Mouse (Mus musculus) cerebral cortex, adult 2 months (tissue): ENCODE results near the gene Hist1h2bf.

ENCODE experiments used
- WGBS: fragments of 180-500 bp; shearing (Covaris S2); methylation state at CpG from one replicate; pipeline ENCODE4 v1.1.7; 2018; 5-methylcytosine and 5-hydroxymethylcytosine counted together

Gene Hist1h2bf

GRCm38 (mm10) chr13:23573898-23574524, at the start of gene Hist1h2bf, which contains the start of gene Hist1h2ad:
Hist1h2bf (minus strand) TSS chr13:23574196.
Hist1h2ad (plus strand) TSS chr13:23574381.
- under 1% methylated on average over 37 of the region's 42 CpGs for WGBS

- 19% methylated on average over 7 of the region's 7 CpGs for WGBS
Observed at GRCm38 (mm10) chr13:23622861-23623450, 49.0 kb upstream of the Hist1h2bf start.

DNA sequence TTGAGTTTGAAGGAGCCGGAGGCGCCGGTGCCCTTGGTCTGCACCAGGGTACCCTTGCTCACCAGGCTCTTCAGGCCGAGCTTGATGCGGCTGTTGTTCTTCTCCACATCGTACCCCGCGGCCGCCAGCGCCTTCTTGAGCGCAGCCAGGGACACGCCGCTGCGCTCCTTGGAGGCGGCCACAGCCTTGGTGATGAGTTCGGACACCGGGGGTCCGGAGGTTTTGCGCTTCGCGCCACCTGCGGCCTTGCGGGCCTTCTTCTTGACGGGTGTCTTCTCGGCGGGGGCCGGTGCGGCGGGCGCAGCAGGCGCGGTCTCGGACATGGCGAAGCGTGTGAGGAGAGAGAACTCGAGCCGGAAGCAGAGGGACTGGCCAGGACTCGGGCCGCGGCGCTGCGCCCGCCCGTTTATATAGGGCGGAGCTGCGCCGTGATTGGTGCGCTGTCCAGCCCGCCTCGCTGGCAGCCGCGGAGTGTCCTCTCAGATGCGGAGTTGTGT, 48.2 kb upstream of the Hist1h2bf start, which contains the start of gene Hist1h1e:
Gene Hist1h1e, minus strand, starts transcription at position 384 of the 497 bp plus-strand sequence.
- under 1% methylated on average over 53 of the region's 53 CpGs for WGBS

GRCm38 (mm10) chr13:23621532-23622174, 47.7 kb upstream of the Hist1h2bf start:
- WGBS: 0% methylated on average over 18 of the region's 18 CpGs

GRCm38 (mm10) chr13:23620733-23621531, 46.9 kb upstream of the Hist1h2bf start, which contains the start of gene Hist1h2be:
Hist1h2be (minus strand) TSS chr13:23621124.
- WGBS: under 1% methylated on average over 27 of the region's 27 CpGs

DNA sequence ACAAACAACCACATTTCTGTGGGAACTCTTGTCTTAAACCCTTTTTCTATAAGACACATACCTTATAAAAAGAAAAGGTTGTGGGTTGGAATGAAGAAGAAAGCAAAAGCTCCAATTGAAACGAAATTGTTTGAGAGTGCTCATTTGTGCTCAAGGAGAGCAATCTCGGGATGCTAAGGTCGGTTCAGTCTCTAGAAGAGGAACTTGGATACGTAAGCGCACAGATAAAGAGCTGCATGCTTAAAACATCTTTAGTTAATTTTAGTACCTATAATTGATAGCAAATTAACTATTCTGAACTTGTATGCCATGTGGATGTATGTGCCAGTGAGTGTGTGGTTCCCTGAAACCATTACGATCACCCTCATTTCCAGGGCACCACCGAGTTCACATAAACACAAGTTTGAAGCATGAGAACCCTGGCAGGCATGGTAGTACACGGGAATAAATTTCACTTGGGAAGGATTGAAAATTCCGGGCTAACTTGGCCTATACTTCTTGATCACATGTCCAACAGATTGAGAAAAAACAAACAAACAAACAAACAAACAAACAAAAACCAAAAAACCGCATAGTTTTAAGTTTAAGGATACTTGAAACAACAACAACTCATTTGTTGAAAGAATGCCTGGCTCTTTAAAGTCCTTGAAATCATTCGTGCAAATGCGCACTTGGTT, 46.2 kb upstream of the Hist1h2bf start:
- WGBS: 27% methylated on average over 12 of the region's 12 CpGs

DNA sequence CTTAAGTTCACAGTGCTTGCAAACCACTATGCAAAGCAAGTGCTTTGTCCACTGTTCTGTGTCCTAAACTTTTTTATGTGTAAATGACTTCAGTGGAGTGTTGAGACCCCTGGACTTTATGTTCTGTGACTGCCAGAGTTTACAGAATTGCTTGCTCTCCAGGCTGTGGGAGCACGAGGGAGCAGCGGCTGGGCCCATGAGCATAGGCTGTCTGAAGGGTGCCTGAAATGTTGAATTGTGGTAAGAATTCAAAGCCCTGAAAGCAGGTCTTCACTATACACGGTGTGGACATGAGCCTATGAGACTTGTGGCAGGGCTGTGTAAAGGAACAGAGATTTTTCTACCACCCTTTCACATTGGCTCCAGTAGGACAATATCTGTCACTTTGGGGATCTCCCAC, 37.6 kb upstream of the Hist1h2bf start:
- WGBS: 89% methylated on average over 3 of the region's 3 CpGs

- 75% methylated on average over 2 of the region's 2 CpGs for WGBS
Observed at GRCm38 (mm10) chr13:23610393-23610792, 36.4 kb upstream of the Hist1h2bf start.

DNA sequence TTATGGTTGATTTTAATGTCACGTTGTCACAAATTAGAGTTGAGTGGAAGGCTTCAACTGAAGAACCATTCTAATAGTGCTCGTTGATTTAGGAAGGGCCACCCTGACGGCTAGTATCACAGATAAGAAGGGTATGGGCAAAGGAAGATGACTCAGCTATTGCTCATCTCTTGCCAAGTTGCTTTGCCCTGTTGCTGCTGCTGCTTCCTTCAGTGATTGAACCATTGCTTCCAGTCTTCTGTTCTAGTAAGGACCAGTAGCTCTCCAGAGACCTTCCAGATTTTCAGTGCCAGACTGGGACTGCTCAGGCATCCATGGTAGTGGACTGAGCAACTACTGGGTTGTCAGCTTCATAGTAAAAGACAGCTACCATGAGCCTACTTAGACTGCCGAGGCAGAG, 35.2 kb upstream of the Hist1h2bf start:
- 87% methylated on average over 4 of the region's 4 CpGs for WGBS

- 95% methylated on average over 3 of the region's 3 CpGs for WGBS
Observed at GRCm38 (mm10) chr13:23605052-23605451, 31.1 kb upstream of the Hist1h2bf start.

- WGBS: 100% methylated on average over 3 of the region's 3 CpGs
Observed at GRCm38 (mm10) chr13:23604452-23604851, 30.5 kb upstream of the Hist1h2bf start.

GRCm38 (mm10) chr13:23603182-23603699, 29.2 kb upstream of the Hist1h2bf start:
- WGBS: 65% methylated on average over 7 of the region's 7 CpGs

DNA sequence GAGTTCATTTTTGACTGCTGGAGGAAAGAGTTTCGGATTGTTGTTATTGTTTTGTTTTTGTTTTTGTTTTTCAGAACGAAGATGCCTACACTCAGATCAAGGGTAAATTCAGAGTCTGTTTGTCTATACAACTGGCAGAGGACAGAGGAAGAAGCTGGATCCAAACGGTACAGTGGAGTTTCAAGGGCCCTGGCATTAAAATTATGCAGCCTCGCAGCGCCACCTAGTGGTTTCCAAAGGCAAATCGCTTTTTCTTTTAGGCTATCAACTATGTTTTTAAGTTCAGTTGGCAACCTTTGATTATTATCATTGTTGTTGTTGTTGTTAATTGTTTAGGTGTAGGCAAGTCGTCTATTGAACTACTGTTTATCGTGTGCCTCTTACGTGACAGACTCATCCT, 24.0 kb upstream of the Hist1h2bf start:
- WGBS: 9% methylated on average over 9 of the region's 9 CpGs

DNA sequence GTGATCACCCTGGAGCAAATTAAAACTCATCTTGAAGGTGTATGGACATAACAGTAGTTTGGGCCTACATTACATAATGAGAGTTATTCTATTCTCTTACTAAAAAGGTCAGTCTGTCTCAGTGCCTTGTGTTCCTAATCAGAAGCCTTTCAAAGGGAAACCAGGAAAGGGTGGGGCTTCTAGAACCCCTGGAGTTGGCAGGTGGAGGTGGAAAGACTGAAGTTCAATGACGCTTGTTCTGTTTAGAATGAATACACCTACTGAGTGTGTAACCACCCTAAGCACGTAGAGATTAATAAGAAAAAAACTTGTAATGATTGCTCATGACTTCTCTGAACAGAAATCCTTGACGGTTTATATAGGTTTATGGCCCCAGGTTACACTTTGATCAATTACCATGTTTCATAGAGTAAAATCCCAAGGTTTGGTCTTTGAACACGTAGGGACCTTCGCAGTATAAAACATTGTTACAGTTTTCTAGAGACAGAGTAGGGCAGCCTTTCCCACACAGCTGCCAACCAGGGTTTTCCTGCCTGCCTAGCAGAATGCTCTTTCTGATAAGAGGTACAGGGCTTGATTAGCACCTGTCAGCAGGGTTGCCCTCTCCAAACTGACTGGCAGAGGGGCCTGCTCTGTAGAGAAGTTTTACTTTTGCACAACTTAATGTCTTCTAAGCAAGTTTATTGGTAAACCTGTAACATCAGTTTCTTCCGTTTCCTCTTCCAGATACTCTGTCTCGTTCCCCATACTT, 21.8 kb upstream of the Hist1h2bf start:
- 90% methylated on average over 7 of the region's 7 CpGs for whole genome bisulfite sequencing

DNA sequence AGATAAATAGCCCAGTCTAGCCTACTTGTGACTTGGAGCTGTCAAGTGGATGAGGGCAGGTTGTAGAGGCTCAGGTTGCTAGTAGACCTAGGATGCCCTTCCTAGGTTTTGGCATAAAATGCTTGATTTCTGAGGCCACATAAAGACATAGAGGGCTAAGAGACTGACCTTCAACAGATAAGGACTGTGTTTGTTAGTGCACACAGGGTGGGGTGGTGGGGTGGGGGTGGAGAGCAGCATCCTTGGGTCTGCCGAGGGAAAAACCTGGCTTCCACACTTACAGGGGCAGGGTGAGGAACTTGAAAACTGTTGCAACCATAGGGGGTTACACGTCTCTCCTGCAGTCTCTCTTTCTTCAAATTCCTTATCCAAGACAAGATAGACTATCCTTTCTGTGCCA, 21.2 kb upstream of the Hist1h2bf start:
- 86% methylated on average over 2 of the region's 2 CpGs for WGBS

GRCm38 (mm10) chr13:23593051-23593770, 19.2 kb upstream of the Hist1h2bf start:
- WGBS: 75% methylated on average over 5 of the region's 5 CpGs

DNA sequence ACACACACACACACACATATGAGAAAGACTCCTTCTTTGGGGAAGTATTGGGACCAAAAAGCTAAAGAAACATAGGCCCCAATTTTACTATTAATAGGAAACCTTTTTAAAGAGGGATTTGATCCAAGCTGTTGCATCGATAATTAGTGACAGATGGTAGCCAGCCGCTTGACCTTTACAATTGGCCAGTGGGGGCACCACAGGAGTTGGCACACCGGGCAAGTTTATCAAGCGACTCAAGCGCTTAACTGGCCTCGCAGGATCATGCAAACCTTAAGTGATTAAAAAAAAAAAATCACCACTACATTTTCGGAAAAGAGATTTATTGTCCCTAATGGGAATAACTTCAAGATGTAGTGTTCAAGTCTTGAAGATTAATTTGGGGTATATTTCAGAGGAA, 18.6 kb upstream of the Hist1h2bf start:
- WGBS: 82% methylated on average over 7 of the region's 7 CpGs

GRCm38 (mm10) chr13:23591886-23592285, 17.9 kb upstream of the Hist1h2bf start:
- WGBS: 97% methylated on average over 7 of the region's 7 CpGs

- 93% methylated on average over 7 of the region's 7 CpGs for WGBS
Observed at GRCm38 (mm10) chr13:23591206-23591605, 17.2 kb upstream of the Hist1h2bf start.

DNA sequence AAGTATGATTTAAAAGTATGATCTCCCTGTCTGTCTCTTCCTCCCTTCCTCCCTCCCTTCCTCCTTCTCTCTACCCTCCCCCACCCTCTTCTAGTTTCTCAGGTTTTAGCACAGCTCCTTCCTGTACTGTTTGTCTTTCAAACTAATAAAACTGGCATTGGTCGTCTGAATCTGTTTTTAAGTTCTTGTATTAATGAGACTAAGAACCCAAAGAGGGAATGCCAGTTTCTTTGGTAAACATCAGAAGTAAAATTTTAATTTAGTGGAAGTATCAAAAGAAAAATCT, 12.9 kb upstream of the Hist1h2bf start:
- 4% methylated on average over 1 of the region's 1 CpGs for WGBS
